Mouse (Mus musculus) testis, adult 2 months (tissue): ENCODE data around the gene Gm21887. TPM values are rescaled to one million over a fixed set of nuclear protein-coding genes. Genes with fewer than 3 reads are reported as not detected.
"Not testable (repeated sequence)": the region's sequence is repeated elsewhere in the genome, so short reads cannot be mapped to it uniquely, and the experiment has no call there.

Experiments used
- H3K27ac ChIP-seq: fragments of 200-500 bp; 2 replicates; pipeline ENCODE4 v1.5.1; 2012; ENCODE audit warnings: low read depth, low read length; ENCODE audit not compliant: control insufficient read depth, insufficient read depth
- H3K27me3 ChIP-seq: fragments of 200-500 bp; 2 replicates; pipeline ENCODE4 v1.6.1; 2012; ENCODE audit warnings: mild to moderate bottlenecking, low read length, moderate library complexity; ENCODE audit not compliant: control insufficient read depth, insufficient read depth
- H3K36me3 ChIP-seq: fragments of 200-500 bp; 2 replicates; pipeline ENCODE4 v1.6.1; 2012; ENCODE audit warnings: mild to moderate bottlenecking, low read length; ENCODE audit not compliant: control insufficient read depth, insufficient read depth
- H3K4me1 ChIP-seq: fragments of 200-500 bp; 2 replicates; pipeline ENCODE4 v1.6.1; 2012; ENCODE audit warnings: low read length; ENCODE audit not compliant: control insufficient read depth, insufficient read depth
- H3K4me3 ChIP-seq: fragments of 200-500 bp; 2 replicates; pipeline ENCODE4 v1.5.1; 2012; ENCODE audit warnings: low read depth, mild to moderate bottlenecking, low read length, moderate library complexity, mixed read lengths; ENCODE audit not compliant: control insufficient read depth
- CTCF ChIP-seq: fragments of 200-500 bp; IDR thresholded peaks from 2 replicates; pipeline ENCODE4 v1.5.1; 2012; ENCODE audit warnings: low read depth, mild to moderate bottlenecking, inconsistent platforms, low read length, moderate library complexity; ENCODE audit not compliant: control insufficient read depth, insufficient read depth, insufficient replicate concordance
- POLR2A ChIP-seq: fragments of 200-500 bp; IDR thresholded peaks from 2 replicates; pipeline ENCODE4 v1.6.1; 2012; ENCODE audit warnings: low read depth, mild to moderate bottlenecking, inconsistent platforms, low read length, moderate library complexity; ENCODE audit not compliant: control insufficient read depth
- polyA plus RNA-seq: library from polyadenylated mRNA; depleted of rRNA; stranded (reverse); fragments of >200 nt; gene quantifications from 2 replicates; pipeline ENCODE4 v1.2.3, GENCODE M21; 2012

Gene Gm21887
- polyA plus RNA-seq, 1 experiment: 44.3 TPM

- not testable (repeated sequence) for H3K4me3 ChIP-seq, H3K36me3 ChIP-seq, H3K27me3 ChIP-seq, H3K27ac ChIP-seq, H3K4me1 ChIP-seq
Measured at GRCm38 (mm10) chrX:169977856-169978435, 31.5 kb upstream of the Gm21887 start.

GRCm38 (mm10) chrX:169978436-169979381, 30.8 kb upstream of the Gm21887 start:
- not testable (repeated sequence) for H3K4me1 ChIP-seq, H3K36me3 ChIP-seq, H3K27me3 ChIP-seq, H3K4me3 ChIP-seq
- H3K27ac ChIP-seq: peak overlapping the region; percentile 5; the same call in 1 of the 2 replicates

GRCm38 (mm10) chrX:169979461-169980202, 29.8 kb upstream of the Gm21887 start:
- peak overlapping the region; percentile 19; the same call in 1 of the 2 replicates for H3K27ac ChIP-seq
- H3K27me3 ChIP-seq, H3K36me3 ChIP-seq, H3K4me3 ChIP-seq, H3K4me1 ChIP-seq: not testable (repeated sequence)

GRCm38 (mm10) chrX:169980203-169980556, 29.3 kb upstream of the Gm21887 start:
- not testable (repeated sequence) for H3K36me3 ChIP-seq, H3K4me1 ChIP-seq, H3K4me3 ChIP-seq, H3K27me3 ChIP-seq
- peak overlapping the region; percentile 60 for H3K27ac ChIP-seq

GRCm38 (mm10) chrX:169980809-169981289, 28.6 kb upstream of the Gm21887 start:
- Histone ChIP-seq H3K4me3 (no peak overlapping the region), H3K27ac (peak overlapping the region; percentile 60), H3K36me3 (no peaks in the 10 kb centered on the region), H3K4me1 (peaks cover 3% of the 10 kb centered on the region), H3K27me3 (no peaks in the 10 kb centered on the region)
- TF ChIP-seq CTCF: no peak
- TF ChIP-seq POLR2A: no peak

- not testable (repeated sequence) for H3K27me3 ChIP-seq, H3K4me1 ChIP-seq, H3K27ac ChIP-seq, H3K4me3 ChIP-seq, H3K36me3 ChIP-seq
Measured at GRCm38 (mm10) chrX:169981761-169982181, 27.7 kb upstream of the Gm21887 start.

GRCm38 (mm10) chrX:169982606-169983400, 26.7 kb upstream of the Gm21887 start:
- H3K4me3 ChIP-seq: not testable (repeated sequence)

GRCm38 (mm10) chrX:169983401-169984165, 25.9 kb upstream of the Gm21887 start:
- H3K27me3 ChIP-seq: not testable (repeated sequence)

More at GRCm38 (mm10) chrX:169982606-169983400, 26.7 kb upstream of the Gm21887 start:
- not testable (repeated sequence) for H3K4me1 ChIP-seq, H3K27me3 ChIP-seq, H3K36me3 ChIP-seq, H3K27ac ChIP-seq

GRCm38 (mm10) chrX:169984331-169984730, 25.1 kb upstream of the Gm21887 start:
- not testable (repeated sequence) for H3K4me3 ChIP-seq

More at GRCm38 (mm10) chrX:169983401-169984165, 25.9 kb upstream of the Gm21887 start:
- not testable (repeated sequence) for H3K36me3 ChIP-seq, H3K27ac ChIP-seq, H3K4me1 ChIP-seq, H3K4me3 ChIP-seq

GRCm38 (mm10) chrX:169984853-169985252, 24.6 kb upstream of the Gm21887 start:
- not testable (repeated sequence) for H3K36me3 ChIP-seq, H3K4me1 ChIP-seq, H3K4me3 ChIP-seq, H3K27ac ChIP-seq, H3K27me3 ChIP-seq

More at GRCm38 (mm10) chrX:169984331-169984730, 25.1 kb upstream of the Gm21887 start:
- not testable (repeated sequence) for H3K27me3 ChIP-seq, H3K27ac ChIP-seq, H3K4me1 ChIP-seq, H3K36me3 ChIP-seq
